ENCODE assay signal across 20 mouse cellular contexts in genomic region chr12:80992540-80993122, GRCm38 (mm10). TPM values are rescaled to one million over a fixed set of nuclear protein-coding genes. Genes with fewer than 3 reads are reported as not detected.
DNase-seq lines count a peak whose midpoint lies in the region; ATAC-seq and TF ChIP-seq lines count a peak whose summit lies in the region.
"Had no signal": no experiment of that assay in that cellular context is flagged by ENCODE, and none has a peak within 500 bp of the region (broad histone marks: within the 10 kb centered on the region; RNA-seq: fewer than 3 reads in every experiment).

No protein-coding gene starts in this region.

- WGBS in forebrain, postnatal 0 days: 79% methylated on average over 8 of the region's 8 CpGs
- WGBS in forebrain, embryonic 14.5 days: 84% methylated on average over 8 of the region's 8 CpGs
- 76% methylated on average over 8 of the region's 8 CpGs for whole genome bisulfite sequencing in liver, postnatal 0 days (ENCODE audit: insufficient replicate concordance)
- 79% methylated on average over 8 of the region's 8 CpGs for WGBS in liver, embryonic 11.5 days
- WGBS in stomach, postnatal 0 days: 79% methylated on average over 8 of the region's 8 CpGs

- no peak for TF ChIP-seq EP300 in liver, postnatal 0 days (IDR thresholded peaks at IDR 0.05; ENCODE audit: low read depth)
- TF ChIP-seq EP300 in stomach, postnatal 0 days (optimal IDR thresholded peaks at IDR 0.05): no peak

- H3K4me2 ChIP-seq in forebrain, postnatal 0 days (ENCODE audit: low read depth): no peak overlapping the region
- H3K4me2 ChIP-seq in forebrain, embryonic 14.5 days (ENCODE audit: low read length): no peak overlapping the region
- H3K4me2 ChIP-seq in liver, postnatal 0 days (ENCODE audit: low read depth, low read length): no peak overlapping the region
- H3K4me2 ChIP-seq in liver, embryonic 11.5 days: no peak overlapping the region
- no peak overlapping the region for H3K4me2 ChIP-seq in stomach, postnatal 0 days (replicated peaks; ENCODE audit: low read depth)
- H3K4me2 ChIP-seq: midbrain, embryonic 15.5 days; neural tube, embryonic 13.5 days had no signal

- DNase-seq in forebrain, postnatal 0 days: no peak
- DNase-seq in forebrain, embryonic 14.5 days (ENCODE audit: low spot score): no peak
- DNase-seq in liver, postnatal 0 days: no peak
- DNase-seq in liver, embryonic 11.5 days (ENCODE audit: low spot score): no peak
- peak; percentile 8 for DNase-seq in adipocyte (ENCODE audit: low spot score)
- DNase-seq in stomach, postnatal 0 days (ENCODE audit: low spot score): no peak
- DNase-seq in gastrocnemius, postnatal 36 days: no peak
- DNase-seq: cerebellum, adult 11 months; kidney, adult 11 months; lung, postnatal 36 days had no signal

- no peaks in the 10 kb centered on the region for H3K36me3 ChIP-seq in forebrain, postnatal 0 days (ENCODE audit: insufficient read depth)
- H3K36me3 ChIP-seq in forebrain, embryonic 14.5 days (ENCODE audit: control insufficient read depth, insufficient read depth, low read length): no peaks in the 10 kb centered on the region
- H3K36me3 ChIP-seq in liver, postnatal 0 days (replicated peaks; ENCODE audit: insufficient read depth, low read length): no peaks in the 10 kb centered on the region
- no peaks in the 10 kb centered on the region for H3K36me3 ChIP-seq in liver, embryonic 11.5 days (ENCODE audit: control insufficient read depth, insufficient read depth, low read length)
- no peaks in the 10 kb centered on the region for H3K36me3 ChIP-seq in stomach, postnatal 0 days (ENCODE audit: control insufficient read depth, insufficient read depth, low read length)
- H3K36me3 ChIP-seq: midbrain, embryonic 15.5 days; neural tube, embryonic 13.5 days had no signal

- intact Hi-C loops in gastrocnemius, postnatal 36 days (cut with DNase I): no loop called here

- peak; percentile 37 for TF ChIP-seq CTCF in forebrain, postnatal 0 days (IDR thresholded peaks at IDR 0.05; ENCODE audit: low read depth)
- TF ChIP-seq CTCF in liver, postnatal 0 days (IDR thresholded peaks at IDR 0.05; ENCODE audit: low read depth): peak; percentile 38; the same call in 1 of the 2 replicates
- TF ChIP-seq CTCF in stomach, postnatal 0 days (IDR thresholded peaks at IDR 0.05; ENCODE audit: low read depth): peak; percentile 46

- no peaks in the 10 kb centered on the region for H3K4me1 ChIP-seq in forebrain, postnatal 0 days (ENCODE audit: insufficient read depth)
- no peaks in the 10 kb centered on the region for H3K4me1 ChIP-seq in forebrain, embryonic 14.5 days (ENCODE audit: control insufficient read depth, insufficient read depth, low read length)
- H3K4me1 ChIP-seq in liver, postnatal 0 days (ENCODE audit: insufficient read depth): peaks cover 7% of the 10 kb centered on the region; the same call in 1 of the 2 replicates
- no peaks in the 10 kb centered on the region for H3K4me1 ChIP-seq in liver, embryonic 11.5 days (replicated peaks; ENCODE audit: control insufficient read depth, insufficient read depth, low read length)
- H3K4me1 ChIP-seq in stomach, postnatal 0 days (replicated peaks; ENCODE audit: control insufficient read depth, insufficient read depth): no peaks in the 10 kb centered on the region
- H3K4me1 ChIP-seq: midbrain, embryonic 15.5 days had no signal

- peaks cover 4% of the 10 kb centered on the region; the same call in 1 of the 2 replicates for H3K9me3 ChIP-seq in forebrain, postnatal 0 days (ENCODE audit: low read length)
- no peaks in the 10 kb centered on the region for H3K9me3 ChIP-seq in forebrain, embryonic 14.5 days (replicated peaks; ENCODE audit: control insufficient read depth, low read length)
- no peaks in the 10 kb centered on the region for H3K9me3 ChIP-seq in liver, postnatal 0 days (ENCODE audit: low read length)
- 0 out of 2 replicates have a peak, but pooled peaks cover 2% of the 10 kb centered on the region for H3K9me3 ChIP-seq in liver, embryonic 11.5 days (ENCODE audit: control insufficient read depth, low read length)
- no peaks in the 10 kb centered on the region for H3K9me3 ChIP-seq in stomach, postnatal 0 days (ENCODE audit: control insufficient read depth, low read length)
- H3K9me3 ChIP-seq: midbrain, embryonic 15.5 days had no signal

- no peak overlapping the region for H3K27ac ChIP-seq in forebrain, postnatal 0 days (ENCODE audit: low read depth, low read length)
- no peak overlapping the region for H3K27ac ChIP-seq in forebrain, embryonic 14.5 days (ENCODE audit: low read depth, low read length)
- no peak overlapping the region for H3K27ac ChIP-seq in liver, postnatal 0 days (ENCODE audit: low read depth)
- H3K27ac ChIP-seq in liver, embryonic 11.5 days (ENCODE audit: low read depth, low read length): no peak overlapping the region
- no peak overlapping the region for H3K27ac ChIP-seq in stomach, postnatal 0 days (replicated peaks)
- H3K27ac ChIP-seq: liver, embryonic 14.5 days; midbrain, embryonic 15.5 days; neural tube, embryonic 13.5 days had no signal

- H3K27me3 ChIP-seq in forebrain, postnatal 0 days (ENCODE audit: insufficient read depth, low read length): no peaks in the 10 kb centered on the region
- 0 out of 2 replicates have a peak, but pooled peaks cover 4% of the 10 kb centered on the region for H3K27me3 ChIP-seq in forebrain, embryonic 14.5 days (replicated peaks; ENCODE audit: control insufficient read depth, insufficient read depth, low read length)
- H3K27me3 ChIP-seq in liver, postnatal 0 days (ENCODE audit: insufficient read depth, low read length): 0 out of 2 replicates have a peak, but pooled peaks cover 2% of the 10 kb centered on the region
- peaks cover 4% of the 10 kb centered on the region; the same call in 1 of the 2 replicates for H3K27me3 ChIP-seq in liver, embryonic 11.5 days (replicated peaks; ENCODE audit: control insufficient read depth, insufficient read depth, low read length)
- no peaks in the 10 kb centered on the region for H3K27me3 ChIP-seq in stomach, postnatal 0 days (ENCODE audit: control insufficient read depth, insufficient read depth, low read length)
- H3K27me3 ChIP-seq: midbrain, embryonic 15.5 days had no signal

- H3K4me3 ChIP-seq in forebrain, postnatal 0 days (ENCODE audit: low read depth, low read length): no peak overlapping the region
- no peak overlapping the region for H3K4me3 ChIP-seq in forebrain, embryonic 14.5 days (ENCODE audit: low read depth, low read length)
- H3K4me3 ChIP-seq in liver, postnatal 0 days (ENCODE audit: low read depth, low read length): no peak overlapping the region
- no peak overlapping the region for H3K4me3 ChIP-seq in liver, embryonic 11.5 days (ENCODE audit: low read depth, low read length)
- no peak overlapping the region for H3K4me3 ChIP-seq in stomach, postnatal 0 days (ENCODE audit: low read depth, low read length)
- H3K4me3 ChIP-seq: erythroblast, embryonic 14.5 days; midbrain, embryonic 15.5 days; neural tube, embryonic 13.5 days had no signal

- H3K9ac ChIP-seq in forebrain, postnatal 0 days: no peak overlapping the region
- H3K9ac ChIP-seq in forebrain, embryonic 14.5 days (ENCODE audit: low read length): no peak overlapping the region
- H3K9ac ChIP-seq in liver, postnatal 0 days (replicated peaks): no peak overlapping the region
- H3K9ac ChIP-seq in liver, embryonic 11.5 days (ENCODE audit: low read depth, low read length): no peak overlapping the region
- H3K9ac ChIP-seq in stomach, postnatal 0 days (ENCODE audit: low read length): no peak overlapping the region
- H3K9ac ChIP-seq: liver, embryonic 14.5 days; midbrain, embryonic 15.5 days; neural tube, embryonic 13.5 days had no signal

- ATAC-seq in forebrain, postnatal 0 days: no peak
- ATAC-seq in forebrain, embryonic 14.5 days: no peak
- no peak for ATAC-seq in liver, postnatal 0 days
- ATAC-seq in liver, embryonic 11.5 days (replicated peaks; ENCODE audit: low FRiP score): no peak
- no peak for ATAC-seq in stomach, postnatal 0 days (ENCODE audit: low FRiP score, low TSS enrichment)
- ATAC-seq in cerebellum, adult (ENCODE audit: insufficient number of reproducible peaks, low FRiP score, low TSS enrichment): no peak
- ATAC-seq: midbrain, embryonic 15.5 days had no signal

RNA-seq across cellular contexts. Expression of gene Slc10a1, which starts 24.1 kb away (rescaled TPM):
- total RNA-seq in forebrain, postnatal 0 days (2014; rRNA removed): not detected in 2 replicates
- not detected in 2 replicates for polyA plus RNA-seq in forebrain, postnatal 0 days (2015; fragmentation: Nextera tagmentation; extraction: Ambion mirVana)
- 0.10 and 0.22 TPM in 2 replicates for polyA plus RNA-seq in forebrain, embryonic 14.5 days (2014; fragmentation: Nextera tagmentation; extraction: Ambion mirVana)
- polyA plus RNA-seq in liver, postnatal 0 days (2015; fragmentation: Nextera tagmentation; extraction: Ambion mirVana): 500 and 502 TPM in 2 replicates
- 0.47 and 0.95 TPM in 2 replicates for polyA plus RNA-seq in liver, embryonic 11.5 days (2014; fragmentation: Nextera tagmentation; extraction: Ambion mirVana)
- 0.58 and 1.1 TPM in 2 replicates for polyA plus RNA-seq in stomach, postnatal 0 days (2015; fragmentation: Nextera tagmentation; extraction: Ambion mirVana)
- total RNA-seq in gastrocnemius, postnatal 36 days (2021): not detected
- total RNA-seq: granulocyte monocyte progenitor cell, adult 5-6 weeks; hematopoietic stem cell, adult 5-6 weeks; layer of hippocampus, adult 18-20 months; left cerebral cortex, postnatal 14 days had no signal
- polyA plus RNA-seq: C2C12; erythroblast, embryonic 14.5 days had no signal

RNA-seq across cellular contexts. Expression of gene Smoc1, which starts 34.0 kb away (rescaled TPM):
- 9.5 and 16.9 TPM in 2 replicates for total RNA-seq in forebrain, postnatal 0 days (2014; rRNA removed)
- 7.9 and 12.3 TPM in 2 replicates for polyA plus RNA-seq in forebrain, postnatal 0 days (2015; fragmentation: Nextera tagmentation; extraction: Ambion mirVana)
- 7.1 and 10.1 TPM in 2 replicates for polyA plus RNA-seq in forebrain, embryonic 14.5 days (2014; fragmentation: Nextera tagmentation; extraction: Ambion mirVana)
- 12.3 and 15.5 TPM in 2 replicates for polyA plus RNA-seq in liver, postnatal 0 days (2015; fragmentation: Nextera tagmentation; extraction: Ambion mirVana)
- polyA plus RNA-seq in liver, embryonic 11.5 days (2014; fragmentation: Nextera tagmentation; extraction: Ambion mirVana): 10.9 and 12.7 TPM in 2 replicates
- polyA plus RNA-seq in stomach, postnatal 0 days (2015; fragmentation: Nextera tagmentation; extraction: Ambion mirVana): 0.65 and 1.0 TPM in 2 replicates
- 1 to 10 TPM in 1 of 2 experiments, under 1 TPM in 1; 0.76 to 1.1 TPM for total RNA-seq in gastrocnemius, postnatal 36 days (2021)

RNA-seq across cellular contexts. Expression of gene Srsf5, which starts 47.3 kb away (rescaled TPM):
- 344 and 488 TPM in 2 replicates for total RNA-seq in forebrain, postnatal 0 days (2014; rRNA removed)
- 488 and 529 TPM in 2 replicates for polyA plus RNA-seq in forebrain, postnatal 0 days (2015; fragmentation: Nextera tagmentation; extraction: Ambion mirVana)
- 245 and 274 TPM in 2 replicates for polyA plus RNA-seq in forebrain, embryonic 14.5 days (2014; fragmentation: Nextera tagmentation; extraction: Ambion mirVana)
- 249 and 270 TPM in 2 replicates for polyA plus RNA-seq in liver, postnatal 0 days (2015; fragmentation: Nextera tagmentation; extraction: Ambion mirVana)
- polyA plus RNA-seq in liver, embryonic 11.5 days (2014; fragmentation: Nextera tagmentation; extraction: Ambion mirVana): 423 and 425 TPM in 2 replicates
- polyA plus RNA-seq in stomach, postnatal 0 days (2015; fragmentation: Nextera tagmentation; extraction: Ambion mirVana): 283 and 303 TPM in 2 replicates
- 100 to 1,000 TPM in 1 of 2 experiments, 10 to 100 TPM in 1; 68.5 to 119 TPM for total RNA-seq in gastrocnemius, postnatal 36 days (2021)

Comparison
In these comparisons a context has a peak if more than half of its experiments do, and no peak if none do; other contexts are left out.
1. RNA of gene Slc10a1, which starts 24.1 kb away (polyA plus RNA-seq): 500 to 502 TPM in liver, postnatal 0 days; 0.47 to 0.95 TPM in liver, embryonic 11.5 days, 0.58 to 1.1 TPM in stomach, postnatal 0 days, 0.10 to 0.22 TPM in forebrain, embryonic 14.5 days and not detected in forebrain, postnatal 0 days; every median in the first group is over 100 times any median in the second.
2. Peak in every context shown above with its lines, with median percentiles within 50 percentile points of each other: CTCF ChIP-seq.